Mouse (Mus musculus): ENCODE results near the gene Mkrn2os.

DNA sequence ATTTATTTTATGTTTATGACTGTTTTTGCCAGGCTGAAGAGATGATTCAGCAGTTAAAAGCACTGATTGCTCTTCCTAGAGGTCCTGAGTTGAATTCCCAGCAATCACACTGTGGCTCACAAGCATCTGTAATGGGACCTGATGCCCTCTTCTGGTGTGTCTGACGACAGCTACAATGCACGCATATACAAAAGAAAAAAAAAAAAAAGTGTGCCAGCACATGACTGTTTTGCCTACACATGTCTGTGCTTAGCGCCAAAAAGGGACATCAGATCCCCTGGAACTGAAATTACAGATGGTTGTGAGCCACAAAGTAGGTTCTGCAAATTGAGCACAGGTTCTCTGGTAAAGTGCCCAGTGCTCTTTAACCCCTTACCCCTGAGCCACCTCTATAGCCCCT lies 50.0 kb downstream of the Mkrn2os start:
- TF ChIP-seq POLR2A (IDR thresholded peaks at IDR 0.05; ENCODE audit: insufficient read depth, low read length) (no peak), CTCF (IDR thresholded peaks at IDR 0.05; ENCODE audit: low read depth, low read length) (no peak)

All from ES-Bruce4 (cell line).